Mouse (Mus musculus): ENCODE data around the gene Gm28372. TPM values are rescaled to one million over a fixed set of nuclear protein-coding genes. Genes with fewer than 3 reads are reported as not detected.

Gene Gm28372
- total and polyA plus RNA-seq, 3 experiments: 0.23 TPM; not detected in 2

DNA sequence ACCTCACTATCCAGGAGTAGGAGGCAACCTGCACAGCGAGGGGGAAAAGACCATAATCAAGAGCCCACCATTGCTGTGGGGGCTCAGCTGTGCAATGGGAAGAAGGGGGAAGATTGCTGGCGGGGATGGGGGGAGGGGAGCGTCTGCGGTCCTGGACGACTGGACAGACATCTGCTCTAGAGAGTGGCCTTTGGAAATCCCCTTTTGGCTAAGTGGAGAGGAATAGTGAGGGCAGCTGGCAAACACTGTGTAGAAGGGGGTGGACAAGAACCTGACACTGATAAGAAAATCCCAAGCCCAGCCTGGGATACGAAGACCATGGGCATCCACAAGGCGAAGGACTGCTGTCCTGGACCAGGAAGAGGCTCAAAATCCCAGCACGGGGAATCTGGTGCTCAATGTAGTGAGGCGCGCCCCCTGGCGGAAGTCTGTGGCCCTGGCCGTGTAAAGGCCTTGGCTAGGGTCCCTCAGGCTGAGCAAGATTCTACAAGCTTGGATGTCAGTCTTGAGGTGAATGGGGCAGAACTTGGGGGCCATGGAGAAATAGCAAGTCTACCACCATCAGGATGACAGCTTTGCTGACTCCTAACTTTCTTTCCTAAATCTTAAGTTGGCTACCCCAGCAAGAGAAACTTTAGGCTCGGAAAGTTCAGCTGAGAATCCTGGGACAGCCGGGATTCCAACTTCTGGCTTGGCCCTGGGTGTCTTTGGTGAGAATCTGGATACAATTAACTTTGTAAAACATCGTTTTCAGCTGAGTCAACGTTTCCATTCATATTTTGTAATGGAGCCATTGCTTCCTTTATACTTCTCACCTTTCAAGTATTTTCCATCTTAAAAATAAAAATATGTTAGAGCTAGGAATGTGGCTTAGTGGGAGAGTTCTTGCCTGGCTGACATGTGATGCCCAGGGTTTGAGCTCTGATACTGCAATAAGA is 6.8 kb downstream of the Gm28372 start:
- in situ Hi-C loops (cut with MboI; ENCODE audit: low pct_ligation_motif_present, low pct_unique_long_range_greater_than_20kb, low sequenced_read_pairs) (no loop called here), dilution Hi-C loops (cut with MboI; ENCODE audit: extremely low pct_ligation_motif_present, extremely low pct_unique_long_range_greater_than_20kb, low sequenced_read_pairs) (no loop called here)
- no peak overlapping the region for H3K27ac ChIP-seq (ENCODE audit: insufficient read depth, low read depth)
- no peaks in the 10 kb centered on the region for H3K79me2 ChIP-seq (replicated peaks; ENCODE audit: control insufficient read depth, extremely low read depth, insufficient read depth, poor library complexity, severe bottlenecking)
- H3K4me1 ChIP-seq (ENCODE audit: control insufficient read depth in 1 of 2, insufficient read depth in 2 of 2): peaks cover 13 to 44% of the 10 kb centered on the region in 2 experiments
- no peak for TF ChIP-seq NELFE (IDR thresholded peaks at IDR 0.05; ENCODE audit: low read depth, low read length)
- peak; percentile 59; the same call in 1 of the 2 replicates for TF ChIP-seq TCF12 (IDR thresholded peaks at IDR 0.05; ENCODE audit: low read depth, low read length)
- TF ChIP-seq HCFC1 (IDR thresholded peaks at IDR 0.05; ENCODE audit: low read depth, low read length): no peak
- peak; percentile 58; the same call in 1 of the 2 replicates for TF ChIP-seq CHD2 (IDR thresholded peaks at IDR 0.05; ENCODE audit: low read length)
- TF ChIP-seq CTCF (conservative IDR thresholded peaks at IDR 0.05 in 1 of 2, IDR thresholded peaks at IDR 0.05 in 1 of 2; ENCODE audit: low read depth in 2 of 2, low read length in 2 of 2): peak; percentile 73 to 79
- TF ChIP-seq ELF1 (IDR thresholded peaks at IDR 0.05; ENCODE audit: low read depth, low read length): peak; percentile 47; the same call in 1 of the 2 replicates
- peak; percentile 51; the same call in 1 of the 2 replicates for TF ChIP-seq EP300 (IDR thresholded peaks at IDR 0.05; ENCODE audit: low read length)
- TF ChIP-seq SMC3 (IDR thresholded peaks at IDR 0.05; ENCODE audit: low read depth, low read length): peak; percentile 63
- TF ChIP-seq RAD21 (IDR thresholded peaks at IDR 0.05; ENCODE audit: low read depth, low read length): peak; percentile 39
- peaks cover 2% of the 10 kb centered on the region for H3K9me3 ChIP-seq (replicated peaks; ENCODE audit: low read length)
- peaks cover 0 to 12% of the 10 kb centered on the region in 2 experiments for H3K36me3 ChIP-seq (replicated peaks in 1 of 2; ENCODE audit: control insufficient read depth in 1 of 2, insufficient read depth in 1 of 2, low read length in 1 of 2)
- peak overlapping the region in 1 of 3 experiments; percentile 23 for H3K4me3 ChIP-seq (replicated peaks in 1 of 3; ENCODE audit: low read depth in 2 of 3, low read length in 2 of 3, poor library complexity in 1 of 3)
- peak; percentile 70 for DNase-seq (ENCODE audit: extremely low read depth)
- H3K9ac ChIP-seq (ENCODE audit: insufficient read depth, low read depth): no peak overlapping the region
- no peaks in the 10 kb centered on the region for H3K27me3 ChIP-seq (replicated peaks)
- H3K4me2 ChIP-seq (ENCODE audit: insufficient read depth, low read depth, poor library complexity, severe bottlenecking): peak overlapping the region; percentile 44

DNA sequence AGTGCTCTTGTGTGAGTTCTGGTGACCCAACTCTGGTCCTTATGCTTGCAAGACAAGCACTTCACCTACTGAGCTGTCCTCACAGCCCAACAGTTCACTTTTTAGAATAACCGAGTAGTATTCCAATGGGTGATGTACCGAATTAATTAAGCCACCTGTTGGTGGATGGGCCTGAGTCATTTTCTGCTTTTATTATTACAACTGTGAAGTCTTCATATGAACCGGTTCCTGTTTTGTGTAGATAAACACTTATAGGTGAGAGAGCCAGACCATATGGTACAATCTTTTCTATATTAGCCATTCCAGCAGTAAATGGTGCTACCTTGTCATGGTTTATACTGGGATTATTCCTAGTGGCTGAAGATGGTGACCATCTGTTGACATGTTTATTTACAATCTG is 7.7 kb downstream of the Gm28372 start:
- Histone ChIP-seq H3K9me3 (replicated peaks; ENCODE audit: low read length) (peaks cover 2% of the 10 kb centered on the region), H3K79me2 (replicated peaks; ENCODE audit: control insufficient read depth, extremely low read depth, insufficient read depth, poor library complexity, severe bottlenecking) (no peaks in the 10 kb centered on the region), H3K4me1 (ENCODE audit: control insufficient read depth in 1 of 2, insufficient read depth in 2 of 2) (peaks cover 13 to 44% of the 10 kb centered on the region in 2 experiments), H3K9ac (ENCODE audit: insufficient read depth, low read depth) (no peak overlapping the region), H3K27me3 (replicated peaks) (no peaks in the 10 kb centered on the region), H3K36me3 (replicated peaks in 1 of 2; ENCODE audit: control insufficient read depth in 1 of 2, insufficient read depth in 1 of 2, low read length in 1 of 2) (peaks cover 0 to 17% of the 10 kb centered on the region in 2 experiments), H3K4me3 (replicated peaks in 1 of 3; ENCODE audit: low read depth in 2 of 3, low read length in 2 of 3, poor library complexity in 1 of 3) (no peak overlapping the region), H3K27ac (ENCODE audit: insufficient read depth, low read depth) (no peak overlapping the region; the same call in 1 of the 2 replicates), H3K4me2 (ENCODE audit: insufficient read depth, low read depth, poor library complexity, severe bottlenecking) (no peak overlapping the region)
- DNase-seq (ENCODE audit: extremely low read depth): peak; percentile 48
- in situ Hi-C loops (cut with MboI; ENCODE audit: low pct_ligation_motif_present, low pct_unique_long_range_greater_than_20kb, low sequenced_read_pairs): no loop called here
- dilution Hi-C loops (cut with MboI; ENCODE audit: extremely low pct_ligation_motif_present, extremely low pct_unique_long_range_greater_than_20kb, low sequenced_read_pairs): no loop called here
- TF ChIP-seq IRF4 (IDR thresholded peaks at IDR 0.05; ENCODE audit: low read depth, low read length): peak; percentile 88
- no peak for TF ChIP-seq MAX (IDR thresholded peaks at IDR 0.05; ENCODE audit: low read length)
- TF ChIP-seq HCFC1 (IDR thresholded peaks at IDR 0.05; ENCODE audit: low read depth, low read length): no peak
- TF ChIP-seq MYC (IDR thresholded peaks at IDR 0.05; ENCODE audit: low read depth, low read length): no peak
- TF ChIP-seq CHD2 (IDR thresholded peaks at IDR 0.05; ENCODE audit: low read length): peak; percentile 38; the same call in 1 of the 2 replicates
- no peak for TF ChIP-seq NRF1 (IDR thresholded peaks at IDR 0.05; ENCODE audit: low read depth, low read length)
- TF ChIP-seq POLR2A (IDR thresholded peaks at IDR 0.05; ENCODE audit: low read depth, low read length): no peak
- TF ChIP-seq TBP (conservative IDR thresholded peaks at IDR 0.05; ENCODE audit: low read depth, low read length): no peak
- peak; percentile 56 for TF ChIP-seq TCF12 (IDR thresholded peaks at IDR 0.05; ENCODE audit: low read depth, low read length)
- no peak for TF ChIP-seq BHLHE40 (IDR thresholded peaks at IDR 0.05; ENCODE audit: low read depth, low read length)
- TF ChIP-seq E2F4 (IDR thresholded peaks at IDR 0.05; ENCODE audit: insufficient replicate concordance, low read depth, low read length): no peak
- TF ChIP-seq EP300 (IDR thresholded peaks at IDR 0.05; ENCODE audit: low read length): peak; percentile 93
- no peak for TF ChIP-seq GABPA (IDR thresholded peaks at IDR 0.05; ENCODE audit: insufficient replicate concordance, low read depth, low read length)
- TF ChIP-seq USF1 (IDR thresholded peaks at IDR 0.05; ENCODE audit: low read depth, low read length): no peak
- TF ChIP-seq MAFK (IDR thresholded peaks at IDR 0.05; ENCODE audit: insufficient replicate concordance, low read length): no peak
- no peak for TF ChIP-seq POLR2AphosphoS2 (IDR thresholded peaks at IDR 0.05; ENCODE audit: low read depth, low read length)
- no peak for TF ChIP-seq ELF1 (IDR thresholded peaks at IDR 0.05; ENCODE audit: low read depth, low read length)
- no peak for TF ChIP-seq USF2 (conservative IDR thresholded peaks at IDR 0.05; ENCODE audit: low read depth, low read length)
- TF ChIP-seq NELFE (IDR thresholded peaks at IDR 0.05; ENCODE audit: low read depth, low read length): no peak
- TF ChIP-seq SMC3 (IDR thresholded peaks at IDR 0.05; ENCODE audit: low read depth, low read length): no peak
- no peak for TF ChIP-seq CTCF (conservative IDR thresholded peaks at IDR 0.05 in 1 of 2, IDR thresholded peaks at IDR 0.05 in 1 of 2; ENCODE audit: low read depth in 2 of 2, low read length in 2 of 2)
- peak; percentile 67; the same call in 1 of the 2 replicates for TF ChIP-seq JUN (IDR thresholded peaks at IDR 0.05; ENCODE audit: insufficient read depth, low read depth, low read length)
- TF ChIP-seq MEF2A (IDR thresholded peaks at IDR 0.05; ENCODE audit: borderline replicate concordance, low read depth, low read length): peak; percentile 47; the same call in 1 of the 2 replicates
- no peak for TF ChIP-seq SIN3A (IDR thresholded peaks at IDR 0.05; ENCODE audit: low read length)
- TF ChIP-seq ZNF384 (IDR thresholded peaks at IDR 0.05; ENCODE audit: low read depth, low read length): no peak
- no peak for TF ChIP-seq KAT2A (IDR thresholded peaks at IDR 0.05; ENCODE audit: insufficient replicate concordance, low read length)
- TF ChIP-seq RAD21 (IDR thresholded peaks at IDR 0.05; ENCODE audit: low read depth, low read length): no peak
- TF ChIP-seq MXI1 (IDR thresholded peaks at IDR 0.05; ENCODE audit: low read depth, low read length): no peak
- TF ChIP-seq PAX5 (IDR thresholded peaks at IDR 0.05; ENCODE audit: low read length): no peak

Measured in CH12.LX (cell line).